ENCODE assay signal across 16 mouse cellular contexts in the genomic region with DNA sequence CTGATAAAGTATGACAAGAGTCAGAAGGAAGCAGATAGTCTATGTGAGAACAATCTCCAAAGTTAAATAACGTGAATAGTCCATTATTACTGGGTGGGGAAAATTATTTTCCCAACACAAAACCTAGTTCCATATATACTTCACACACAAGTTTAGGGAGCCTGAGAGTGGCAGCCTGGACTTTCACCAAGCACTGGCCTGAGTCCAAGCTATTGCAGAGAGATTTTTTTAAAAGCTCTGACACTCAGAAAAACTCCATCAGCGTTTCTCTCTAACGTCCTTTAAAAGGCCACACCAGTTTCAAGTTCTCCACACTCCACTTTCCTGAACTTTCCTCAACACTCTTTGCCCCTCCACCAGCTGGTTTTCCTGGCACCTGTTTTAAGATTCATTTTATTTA. TPM values are rescaled to one million over a fixed set of nuclear protein-coding genes. Genes with fewer than 3 reads are reported as not detected.
DNase-seq lines count a peak whose midpoint lies in the region; ATAC-seq and TF ChIP-seq lines count a peak whose summit lies in the region.
"Had no signal": no experiment of that assay in that cellular context is flagged by ENCODE, and none has a peak within 500 bp of the region (broad histone marks: within the 10 kb centered on the region; RNA-seq: fewer than 3 reads in every experiment).

No protein-coding gene starts in this region.

- no peak overlapping the region for H3K4me2 ChIP-seq in hindbrain, postnatal 0 days (ENCODE audit: low read depth, low read length)
- H3K4me2 ChIP-seq: heart, embryonic 15.5 days; hindbrain, embryonic 15.5 days; limb, embryonic 15.5 days; lung, embryonic 15.5 days; stomach, embryonic 15.5 days had no signal

- TF ChIP-seq CTCF in hindbrain, postnatal 0 days (IDR thresholded peaks at IDR 0.05; ENCODE audit: low read depth), result no peak

- WGBS in hindbrain, postnatal 0 days, result 60% methylated on average over 3 of the region's 3 CpGs

- H3K4me1 ChIP-seq in hindbrain, postnatal 0 days (ENCODE audit: insufficient read depth, low read length), result no peaks in the 10 kb centered on the region
- H3K4me1 ChIP-seq: heart, embryonic 15.5 days; hindbrain, embryonic 15.5 days; limb, embryonic 15.5 days; lung, embryonic 15.5 days; stomach, embryonic 15.5 days had no signal

- H3K4me3 ChIP-seq in hindbrain, postnatal 0 days (ENCODE audit: low read length), result no peak overlapping the region
- H3K4me3 ChIP-seq: erythroblast, embryonic 14.5 days; heart, embryonic 15.5 days; hindbrain, embryonic 15.5 days; limb, embryonic 15.5 days; lung, embryonic 15.5 days; stomach, embryonic 15.5 days had no signal

- peaks cover 55% of the 10 kb centered on the region for H3K36me3 ChIP-seq in hindbrain, postnatal 0 days (ENCODE audit: insufficient read depth, low read length)

- intact Hi-C loops in heart, postnatal 14 days (cut with DNase I), result no loop called here
- intact Hi-C loops in heart, postnatal 25 days (cut with DNase I), result no loop called here

- H3K27ac ChIP-seq in hindbrain, postnatal 0 days, result no peak overlapping the region
- H3K27ac ChIP-seq: heart, embryonic 15.5 days; hindbrain, embryonic 15.5 days; kidney, postnatal 0 days; limb, embryonic 15.5 days; lung, embryonic 15.5 days; stomach, embryonic 15.5 days had no signal

- H3K27me3 ChIP-seq in hindbrain, postnatal 0 days (ENCODE audit: insufficient read depth, low read length), result no peaks in the 10 kb centered on the region
- H3K27me3 ChIP-seq: heart, embryonic 15.5 days; hindbrain, embryonic 15.5 days; limb, embryonic 15.5 days; lung, embryonic 15.5 days; stomach, embryonic 15.5 days had no signal

- H3K9me3 ChIP-seq in hindbrain, postnatal 0 days (ENCODE audit: low read length), result no peaks in the 10 kb centered on the region
- H3K9me3 ChIP-seq: heart, embryonic 15.5 days; hindbrain, embryonic 15.5 days; limb, embryonic 15.5 days; lung, embryonic 15.5 days; stomach, embryonic 15.5 days had no signal

- ATAC-seq in hindbrain, postnatal 0 days, result no peak
- ATAC-seq: forebrain, embryonic 14.5 days had no signal

- no peak overlapping the region for H3K9ac ChIP-seq in hindbrain, postnatal 0 days (replicated peaks; ENCODE audit: low read length)
- H3K9ac ChIP-seq: heart, embryonic 15.5 days; hindbrain, embryonic 15.5 days; limb, embryonic 15.5 days; lung, embryonic 15.5 days; stomach, embryonic 15.5 days had no signal

- DNase-seq in adrenal gland, postnatal 10 days, result peak; percentile 48
- DNase-seq in adrenal gland, postnatal 4 days (ENCODE audit: low spot score in 2 of 2), result no peak
- peak; percentile 7 to 14 for DNase-seq in heart, postnatal 14 days
- no peak for DNase-seq in heart, postnatal 25 days (ENCODE audit: low spot score)
- peak; percentile 21 for DNase-seq in lung, postnatal 10 days
- DNase-seq in lung, adult 18-20 months, result no peak
- DNase-seq in kidney, postnatal 10 days, result peak; percentile 67
- DNase-seq in hindbrain, postnatal 0 days (ENCODE audit: low spot score), result no peak

RNA-seq across cellular contexts. Expression of gene Zscan29, which starts 43.6 kb away (rescaled TPM):
- total RNA-seq in adrenal gland, postnatal 10 days (2021), result 10 to 100 TPM; 13.4 to 16.4 TPM
- total RNA-seq in adrenal gland, postnatal 4 days (2021), result 10 to 100 TPM; 18.5 to 20.0 TPM
- total RNA-seq in heart, postnatal 14 days (2021), result 1 to 10 TPM; 7.6 to 8.5 TPM
- 1 to 10 TPM; 6.6 to 8.2 TPM for total RNA-seq in heart, postnatal 25 days (2021)
- 3.2 and 5.7 TPM in 2 replicates for total RNA-seq in hindbrain, postnatal 0 days (2014; rRNA removed)
- 5.3 and 5.5 TPM in 2 replicates for polyA plus RNA-seq in hindbrain, postnatal 0 days (2015; fragmentation: Nextera tagmentation; extraction: Ambion mirVana)

RNA-seq across cellular contexts. Expression of gene Tubgcp4, which starts 44.0 kb away (rescaled TPM):
- 10 to 100 TPM; 23.9 to 36.8 TPM for total RNA-seq in adrenal gland, postnatal 10 days (2021)
- 10 to 100 TPM; 38.6 to 47.7 TPM for total RNA-seq in adrenal gland, postnatal 4 days (2021)
- total RNA-seq in heart, postnatal 14 days (2021), result 10 to 100 TPM; 15.5 to 16.1 TPM
- total RNA-seq in heart, postnatal 25 days (2021), result 10 to 100 TPM; 11.4 to 17.6 TPM
- total RNA-seq in hindbrain, postnatal 0 days (2014; rRNA removed), result 20.2 and 33.6 TPM in 2 replicates
- 26.1 and 27.6 TPM in 2 replicates for polyA plus RNA-seq in hindbrain, postnatal 0 days (2015; fragmentation: Nextera tagmentation; extraction: Ambion mirVana)

RNA-seq across cellular contexts. Expression of gene Trp53bp1, which starts 56.7 kb away (rescaled TPM):
- 10 to 100 TPM; 46.0 to 68.0 TPM for total RNA-seq in adrenal gland, postnatal 10 days (2021)
- 100 to 1,000 TPM in 1 of 2 experiments, 10 to 100 TPM in 1; 99.2 to 105 TPM for total RNA-seq in adrenal gland, postnatal 4 days (2021)
- total RNA-seq in heart, postnatal 14 days (2021), result 10 to 100 TPM; 32.5 to 41.3 TPM
- total RNA-seq in heart, postnatal 25 days (2021), result 10 to 100 TPM; 28.4 to 28.9 TPM
- total RNA-seq in hindbrain, postnatal 0 days (2014; rRNA removed), result 194 and 277 TPM in 2 replicates
- polyA plus RNA-seq in hindbrain, postnatal 0 days (2015; fragmentation: Nextera tagmentation; extraction: Ambion mirVana), result 76.4 and 80.9 TPM in 2 replicates

Comparison
In these comparisons a context has a peak if more than half of its experiments do, and no peak if none do; other contexts are left out.
1. DNase-seq: peak in adrenal gland, postnatal 10 days (single experiment), heart, postnatal 14 days (2 of 2), lung, postnatal 10 days (single experiment) and kidney, postnatal 10 days (single experiment); none in adrenal gland, postnatal 4 days (0 of 2), heart, postnatal 25 days (single experiment), lung, adult 18-20 months (0 of 2) and hindbrain, postnatal 0 days (single experiment).